Mouse (Mus musculus) R1 (cell line): ENCODE measurements at regions not wholly inside any gene's neighbourhood (a gene's known extent, or its start where the extent isn't known, plus 50 kb on each side); places are given as distances from the start of the nearest gene placed in this dataset.

Source experiments
- DNase-seq: peaks from one replicate; pipeline ENCODE4 v3.0.0-alpha.2; 2018; ENCODE audit warnings: low read depth, low spot score

DNA sequence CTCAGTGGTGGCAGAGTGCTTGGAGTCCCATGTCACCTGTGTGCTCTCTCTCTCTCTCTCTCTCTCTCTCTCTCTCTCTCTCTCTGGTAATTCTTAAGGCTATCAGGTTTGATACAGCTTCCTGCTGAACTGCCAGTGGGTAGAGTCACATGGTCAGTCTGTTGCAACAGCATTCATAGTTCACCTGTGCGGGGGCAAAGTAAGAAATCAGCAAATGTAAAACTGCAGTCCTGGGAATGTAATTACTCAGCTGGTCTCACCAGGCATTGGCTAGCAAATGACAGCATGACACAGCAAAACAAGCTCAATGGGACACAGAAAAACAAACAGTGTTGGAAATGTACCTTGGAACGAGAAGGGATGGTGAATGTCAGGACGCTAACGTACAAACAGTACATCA, 422.7 kb downstream of the Ppargc1a start:
- no peak for DNase-seq

DNA sequence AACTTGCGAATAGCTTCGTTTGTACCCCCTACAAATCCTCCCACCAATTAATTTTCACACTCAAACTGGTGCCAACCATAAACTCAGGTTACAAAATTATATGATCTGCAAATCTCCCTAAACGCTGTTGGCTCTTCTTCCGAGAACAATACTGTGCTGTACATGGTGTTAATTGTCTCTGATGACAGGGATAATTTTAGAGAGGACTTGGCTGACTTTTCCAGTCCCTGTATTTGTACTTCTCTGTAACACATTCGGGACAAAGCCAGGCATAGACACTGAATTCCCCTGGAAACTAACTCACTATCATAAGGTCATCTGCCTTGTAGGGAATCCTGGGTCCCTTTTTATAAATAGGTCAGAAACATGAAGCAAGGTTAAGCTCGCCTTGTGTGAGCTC, 442.4 kb downstream of the Ppargc1a start:
- DNase-seq = no peak

DNA sequence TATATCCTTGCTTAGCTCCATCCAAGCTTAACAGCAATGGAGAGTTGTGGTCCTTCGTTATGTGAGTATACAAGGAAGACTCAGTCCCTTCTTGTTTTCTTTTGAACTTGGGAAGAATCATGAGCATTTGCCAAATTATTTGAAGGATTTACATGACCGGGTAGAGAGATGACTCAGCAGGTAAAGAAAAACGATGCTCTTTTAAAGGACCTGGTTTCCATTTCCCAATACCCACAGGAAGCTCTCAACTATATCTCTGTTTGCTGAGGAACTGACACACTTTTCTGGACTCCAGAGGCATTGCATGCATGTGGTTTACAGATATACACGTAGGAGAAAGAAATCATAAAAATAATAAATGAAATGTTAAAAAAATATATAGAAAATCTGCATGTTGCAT, 457.5 kb downstream of the Ppargc1a start:
- DNase-seq = no peak

DNA sequence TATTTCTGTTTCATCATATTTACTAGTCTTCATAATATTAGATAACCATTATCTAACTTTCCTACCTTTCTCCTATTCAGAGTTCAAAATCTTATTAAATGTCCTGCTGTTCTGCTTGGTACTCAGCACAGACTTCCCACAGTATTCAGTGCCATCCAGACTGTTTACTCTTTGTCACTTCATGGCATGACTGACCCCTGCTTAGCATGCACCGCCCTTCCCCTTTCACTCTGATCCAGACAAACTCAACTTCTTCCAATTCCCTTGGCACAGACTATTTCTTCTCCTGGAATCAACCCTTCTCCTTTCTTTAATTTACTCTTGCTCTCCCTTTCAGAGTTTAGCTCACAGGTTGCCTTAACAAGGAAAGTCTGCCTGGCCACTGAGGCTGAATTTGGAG, 458.8 kb downstream of the Ppargc1a start:
- DNase-seq = no peak

DNA sequence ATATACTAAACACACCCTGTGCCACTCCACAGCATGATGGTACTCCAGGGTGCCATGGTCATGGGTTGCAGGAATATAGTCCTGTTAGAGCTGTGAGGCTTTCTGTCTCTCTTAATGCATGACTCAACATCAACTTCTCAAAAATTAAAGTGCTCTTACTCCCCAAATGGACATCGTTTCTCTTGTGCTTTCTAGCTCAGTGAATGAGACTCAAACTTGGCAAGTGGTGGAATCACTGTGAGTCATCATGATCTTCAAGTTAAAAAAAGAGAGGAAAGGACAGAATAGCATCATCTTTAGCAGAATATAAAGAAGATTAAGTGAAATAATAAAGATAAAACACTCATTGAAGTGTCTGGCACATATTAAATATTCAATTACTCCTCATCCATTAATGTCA, 459.3 kb downstream of the Ppargc1a start:
- DNase-seq = no peak

DNA sequence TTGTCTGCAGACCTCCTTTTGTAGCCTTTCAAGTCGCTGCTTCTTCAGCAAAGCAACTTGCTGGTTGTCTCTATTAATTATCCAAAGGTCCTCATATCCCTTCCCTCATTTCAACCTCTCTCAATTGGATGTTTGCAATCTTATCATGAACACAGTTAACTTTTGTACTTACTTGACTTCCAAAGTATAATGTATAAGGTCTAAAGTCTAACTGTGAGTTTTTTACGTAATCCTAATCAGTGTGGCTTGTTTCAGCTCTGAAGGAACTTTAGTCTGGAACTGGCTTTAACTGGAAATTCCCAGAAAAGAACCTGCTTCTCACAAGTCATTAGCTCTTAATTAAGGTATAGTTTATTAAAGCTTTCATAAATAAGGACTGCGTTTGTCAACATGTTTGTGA, 467.6 kb downstream of the Ppargc1a start:
- no peak for DNase-seq

DNA sequence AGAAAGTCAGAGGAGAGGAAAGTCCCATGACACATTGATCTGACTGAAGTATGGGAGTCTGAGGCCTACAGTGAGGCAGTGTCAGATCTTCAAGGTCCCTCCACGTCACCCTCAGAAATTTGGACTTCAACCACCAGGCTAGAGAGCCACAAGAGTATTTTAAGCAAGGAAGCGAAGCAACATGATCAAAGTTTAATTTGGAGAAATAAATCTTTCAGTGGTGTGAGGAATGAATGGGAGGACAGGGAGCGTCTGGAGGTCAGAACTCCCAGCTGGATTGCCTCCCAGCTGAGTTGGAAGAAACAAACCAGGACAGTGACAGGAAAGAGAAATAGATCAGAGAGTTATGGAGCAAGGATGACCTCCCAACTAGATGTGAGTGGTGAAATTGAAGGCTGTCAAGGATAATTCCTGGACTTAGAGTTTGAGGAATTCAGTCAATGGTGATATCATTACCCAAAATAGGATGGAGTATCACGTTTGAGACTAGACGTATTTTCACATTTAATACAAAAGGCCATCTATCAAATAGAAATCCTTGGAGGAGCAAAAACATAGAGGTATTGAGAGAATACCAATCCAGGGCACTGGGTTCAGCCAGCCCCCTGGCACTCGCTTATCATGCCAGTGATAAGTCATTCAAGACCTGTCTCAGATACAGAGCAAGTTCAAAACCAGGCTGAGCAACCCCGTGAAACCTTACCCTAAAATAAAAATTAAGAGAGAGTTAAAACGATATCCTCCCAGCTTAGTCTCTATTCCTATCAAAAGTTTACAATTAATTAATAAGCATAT, 494.7 kb downstream of the Ppargc1a start:
- no peak for DNase-seq

DNA sequence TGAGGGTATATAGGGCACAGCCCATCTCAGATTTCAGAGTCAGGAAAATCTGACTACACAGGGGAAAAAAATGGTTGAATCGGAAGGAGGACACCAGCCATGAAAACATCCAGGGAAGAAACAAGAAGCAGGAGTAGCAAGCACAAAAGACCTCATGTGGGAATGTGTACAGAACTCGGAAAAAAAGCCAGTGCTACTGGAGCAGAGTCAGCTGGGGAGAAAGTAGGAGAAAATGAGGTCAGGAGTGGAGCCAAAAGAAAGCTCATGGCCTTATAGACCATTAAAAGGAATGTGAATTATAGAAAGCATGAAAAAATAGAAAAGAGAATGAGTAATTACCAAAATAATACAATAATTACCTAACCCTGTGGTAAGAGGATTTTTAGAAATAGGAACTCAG, 495.4 kb downstream of the Ppargc1a start:
- DNase-seq = no peak

DNA sequence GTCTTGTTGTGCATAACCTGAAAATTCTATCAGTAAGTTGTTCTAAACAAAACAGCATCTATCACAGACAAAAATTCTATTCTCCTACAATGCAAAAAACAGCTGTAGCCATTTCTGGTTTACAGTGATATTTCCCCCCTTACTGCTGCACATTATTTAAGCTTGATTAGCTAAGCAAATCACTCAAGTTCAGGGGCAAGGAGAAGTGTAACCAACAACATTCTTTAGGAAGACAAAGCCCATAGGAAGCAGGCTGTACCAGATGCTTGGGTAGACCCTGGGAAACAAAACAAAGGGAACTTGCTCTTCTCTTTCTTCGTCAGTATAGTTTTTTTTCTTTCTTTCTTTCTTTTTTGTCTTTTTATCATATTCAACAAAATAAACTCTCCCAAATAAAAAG, 497.9 kb downstream of the Ppargc1a start:
- DNase-seq = no peak

DNA sequence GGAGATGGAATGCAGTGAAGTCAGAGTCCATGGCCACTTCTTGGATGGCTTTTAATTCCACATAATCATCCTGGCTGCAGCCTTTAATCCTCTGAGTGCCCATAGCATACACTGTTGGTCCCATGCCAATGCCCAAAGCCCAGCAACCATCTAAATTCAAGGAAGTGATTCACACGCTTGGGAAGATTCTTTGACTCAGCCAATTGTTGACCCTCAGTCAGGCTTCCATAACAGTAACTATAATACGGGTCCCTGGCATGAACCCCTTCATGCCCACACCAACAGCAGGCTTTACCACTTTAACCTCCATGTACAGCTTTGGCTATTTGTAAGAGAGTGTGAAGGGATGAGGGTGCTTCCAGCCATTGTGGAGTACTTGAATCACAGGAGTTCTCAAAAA, 521.7 kb downstream of the Ppargc1a start:
- DNase-seq = no peak

DNA sequence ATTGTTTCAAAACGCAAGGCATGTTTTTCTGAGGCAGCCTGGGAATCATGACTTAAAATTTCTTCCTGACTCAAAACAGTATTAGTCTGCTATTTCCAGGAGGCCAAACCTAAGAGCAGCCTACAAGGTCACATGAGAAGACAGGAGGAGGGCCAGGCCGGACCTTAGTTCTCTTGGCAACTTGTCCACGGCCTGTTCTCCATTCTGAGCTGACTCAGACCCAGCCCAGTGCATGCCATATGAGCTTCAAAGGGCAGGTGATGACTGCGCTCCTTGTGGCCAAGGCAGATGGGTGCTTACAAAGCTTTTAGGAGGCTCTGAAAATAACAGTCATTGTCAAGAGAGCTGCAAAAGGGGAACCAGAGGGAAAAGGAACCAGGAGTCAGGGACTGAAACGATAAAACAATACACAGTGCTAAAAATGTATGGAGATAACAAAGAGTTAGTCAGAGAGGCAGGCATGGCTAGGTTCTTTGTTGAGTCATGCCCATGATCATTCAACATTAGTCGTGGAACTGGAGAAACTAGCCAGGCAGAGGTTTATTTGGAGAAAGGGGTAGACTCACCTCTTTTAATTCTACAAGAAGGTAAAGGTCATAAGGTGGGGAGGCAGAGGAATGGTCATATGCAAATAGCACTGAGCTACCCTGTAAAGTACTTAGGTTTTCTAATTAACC, 525.8 kb downstream of the Ppargc1a start:
- no peak for DNase-seq

DNA sequence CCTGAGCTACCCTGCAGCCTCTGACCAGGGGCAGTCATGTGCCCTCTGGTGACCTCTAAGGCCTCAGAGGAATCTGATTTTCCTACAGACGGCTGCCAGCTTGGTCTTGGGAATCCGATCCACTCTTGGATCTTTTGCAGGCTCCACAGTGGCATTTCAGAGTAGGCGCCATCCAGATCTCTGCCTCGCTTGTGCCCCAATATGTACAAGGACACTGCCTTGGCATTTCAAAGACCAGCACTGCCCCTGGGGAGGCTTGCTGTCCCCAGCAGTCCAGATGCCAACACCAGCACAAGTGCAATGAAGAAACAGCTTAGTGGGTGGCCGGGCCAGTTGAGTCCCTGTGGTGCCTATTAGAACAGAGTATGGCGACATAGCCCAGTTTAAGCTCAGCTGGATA, 526.6 kb downstream of the Ppargc1a start:
- DNase-seq = no peak

DNA sequence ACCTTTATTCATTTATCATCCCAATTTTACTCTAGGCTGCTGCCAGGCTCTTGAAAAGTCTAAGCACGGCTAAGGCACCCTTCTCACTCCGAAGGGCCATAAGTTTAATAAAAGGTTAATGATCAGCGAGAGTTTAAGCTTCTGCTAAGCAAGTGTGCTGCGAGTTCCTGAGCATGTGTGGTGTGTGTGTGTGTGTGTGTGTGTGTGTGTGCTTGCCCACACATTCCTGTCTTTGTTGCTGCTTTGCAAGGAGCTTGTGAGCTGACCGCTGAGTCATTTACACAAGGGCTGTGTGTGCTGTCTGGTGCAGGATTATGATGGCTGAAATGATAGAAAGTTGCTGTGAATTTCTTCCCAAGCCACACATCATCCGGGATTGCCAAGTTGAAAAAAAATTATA, 527.1 kb downstream of the Ppargc1a start:
- no peak for DNase-seq

DNA sequence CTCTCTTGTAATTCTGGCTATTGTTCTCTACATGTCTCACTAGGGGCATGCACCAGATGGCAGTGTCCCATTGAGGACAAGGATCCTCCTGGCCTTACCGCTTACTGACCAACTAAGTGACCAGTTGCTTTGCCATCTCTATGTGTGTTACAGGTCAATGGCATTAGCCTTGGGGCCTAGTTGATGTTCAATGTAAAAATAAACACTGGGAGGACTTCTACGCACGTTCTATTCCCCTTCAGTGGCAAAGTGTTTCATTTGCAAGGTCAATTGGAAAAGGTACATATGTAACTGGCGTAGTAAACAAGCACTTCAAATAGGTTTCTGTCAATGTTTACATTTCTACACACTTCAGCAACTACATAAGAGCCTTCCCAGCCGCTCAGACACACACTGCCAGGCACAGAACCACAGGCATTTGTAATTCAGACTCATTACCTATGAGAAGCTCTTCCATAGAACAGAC, 527.8 kb downstream of the Ppargc1a start:
- no peak for DNase-seq

DNA sequence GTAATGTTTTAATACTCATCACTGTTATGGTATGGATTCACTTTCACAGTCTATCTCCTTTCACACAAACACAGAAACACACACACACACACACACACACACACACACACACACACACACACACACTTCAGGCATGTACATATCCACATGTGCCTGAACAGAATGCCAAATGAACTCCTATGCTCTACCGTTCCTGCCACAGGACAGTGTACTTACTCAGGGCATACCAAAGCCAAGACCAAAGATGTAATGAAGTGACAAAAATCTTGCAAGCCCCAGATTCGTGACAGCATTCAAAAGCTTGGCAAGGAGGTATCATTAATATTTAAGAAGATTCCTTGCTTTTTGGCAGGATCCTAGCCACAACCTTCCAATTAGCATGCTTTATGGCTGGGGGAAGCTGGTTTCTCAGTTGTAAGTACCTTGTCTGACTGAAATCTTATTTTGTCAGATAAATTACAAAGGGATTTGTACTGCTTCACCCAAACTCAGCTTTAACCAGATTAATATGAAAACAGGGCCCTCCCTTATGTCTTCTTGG, 531.0 kb downstream of the Ppargc1a start:
- DNase-seq = no peak

DNA sequence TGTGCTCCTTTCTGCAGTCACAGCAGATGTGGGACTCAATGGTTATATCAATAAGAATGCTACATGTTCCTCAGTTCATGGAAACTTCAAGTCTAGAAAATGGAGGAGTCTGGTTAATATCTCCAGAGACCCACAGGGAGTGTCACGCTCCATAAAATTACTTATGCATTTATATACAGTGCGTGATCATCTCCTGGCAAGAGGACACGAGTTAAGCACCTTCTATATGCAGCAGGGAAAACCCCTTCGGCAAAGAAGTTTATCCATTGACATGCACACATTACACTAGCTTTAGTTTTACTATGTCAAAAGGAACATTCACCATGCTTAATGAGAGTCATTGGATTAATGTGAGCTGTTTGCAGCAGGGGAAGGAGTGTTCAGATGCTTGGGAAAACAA, 538.6 kb downstream of the Ppargc1a start:
- DNase-seq = no peak

DNA sequence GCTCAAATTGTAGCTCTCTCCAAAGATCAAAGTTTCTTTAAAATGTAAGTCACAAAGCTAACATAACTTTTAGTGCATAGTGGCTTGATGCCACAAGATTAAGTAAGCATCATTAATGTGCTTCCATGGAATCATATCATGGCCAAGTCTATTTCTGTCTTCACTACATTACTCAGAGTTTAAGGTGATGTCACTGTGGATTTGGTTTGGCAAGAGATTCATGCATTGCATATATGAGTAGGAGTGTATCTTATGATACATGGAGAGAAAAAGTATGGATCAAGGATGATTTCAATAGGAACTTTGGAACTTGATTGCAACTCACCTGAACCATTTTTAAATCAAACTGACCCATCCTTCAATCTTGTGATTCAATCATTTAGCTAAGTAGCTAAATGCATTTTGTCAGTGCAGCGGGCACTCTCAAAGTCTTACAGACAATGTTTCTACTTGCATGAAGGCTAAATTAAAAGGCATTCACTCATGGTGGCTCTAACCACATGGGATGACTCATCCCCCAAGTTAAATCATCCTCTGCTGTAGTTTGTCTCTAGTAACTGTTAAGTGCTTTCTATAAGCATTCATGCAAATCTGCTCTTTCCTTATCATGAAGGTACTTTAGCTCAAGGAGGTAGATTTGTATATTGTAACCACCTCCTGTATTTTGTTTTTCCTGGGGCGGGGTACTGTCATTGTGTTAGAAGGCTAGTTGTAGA, 576.5 kb downstream of the Ppargc1a start:
- DNase-seq = no peak
